Mouse (Mus musculus) hindbrain, embryonic 15.5 days (tissue): ENCODE results near the gene Plekhg3. TPM values are rescaled to one million over a fixed set of nuclear protein-coding genes. Genes with fewer than 3 reads are reported as not detected.

Source experiments
- ATAC-seq: fragments of 200-750 bp; cut with Nextera tagmentation; 2 replicates; pipeline ENCODE4 v1.8.0; 2017; ENCODE audit warnings: low read depth, moderate number of reproducible peaks, moderate TSS enrichment; ENCODE audit not compliant: low FRiP score
- H3K27ac ChIP-seq: fragments of 300-500 bp; sonication (generic); replicated peaks from 2 replicates; pipeline ENCODE4 v1.5.1; 2015; ENCODE audit warnings: mild to moderate bottlenecking, inconsistent platforms
- H3K27me3 ChIP-seq: fragments of 300-500 bp; sonication (generic); 2 replicates; pipeline ENCODE4 v1.6.1; 2015; ENCODE audit warnings: control low read depth, inconsistent platforms
- H3K36me3 ChIP-seq: fragments of 300-500 bp; sonication (generic); 2 replicates; pipeline ENCODE4 v1.6.1; 2015; ENCODE audit warnings: control low read depth, inconsistent platforms
- H3K4me1 ChIP-seq: fragments of 300-500 bp; sonication (generic); replicated peaks from 2 replicates; pipeline ENCODE4 v1.6.1; 2015; ENCODE audit warnings: control low read depth, inconsistent platforms
- H3K4me2 ChIP-seq: fragments of 300-500 bp; sonication (generic); 2 replicates; pipeline ENCODE4 v1.6.1; 2015; ENCODE audit warnings: moderate library complexity, mild to moderate bottlenecking, inconsistent platforms
- H3K4me3 ChIP-seq: fragments of 300-500 bp; sonication (generic); 2 replicates; pipeline ENCODE4 v1.5.1; 2015; ENCODE audit warnings: mild to moderate bottlenecking, inconsistent platforms
- H3K9ac ChIP-seq: fragments of 300-500 bp; sonication (generic); 2 replicates; pipeline ENCODE4 v1.6.1; 2015; ENCODE audit warnings: inconsistent platforms
- H3K9me3 ChIP-seq: fragments of 300-500 bp; sonication (generic); 2 replicates; pipeline ENCODE4 v1.6.1; 2016; ENCODE audit warnings: control low read depth, inconsistent platforms
- WGBS: fragments of 180-500 bp; shearing (Covaris S2); methylation state at CpG from one replicate; pipeline ENCODE4 v1.1.7; 2015; 5-methylcytosine and 5-hydroxymethylcytosine counted together
- polyA plus RNA-seq: library from polyadenylated mRNA; unstranded; fragments of >200 nt; fragmentation: Nextera tagmentation; extraction: Ambion mirVana; gene quantifications from 2 replicates; pipeline ENCODE4 v1.2.1, GENCODE M21; 2015

Plekhg3 gene
- polyA plus RNA-seq, 1 experiment from 2014 or later, result 2.3 TPM

DNA sequence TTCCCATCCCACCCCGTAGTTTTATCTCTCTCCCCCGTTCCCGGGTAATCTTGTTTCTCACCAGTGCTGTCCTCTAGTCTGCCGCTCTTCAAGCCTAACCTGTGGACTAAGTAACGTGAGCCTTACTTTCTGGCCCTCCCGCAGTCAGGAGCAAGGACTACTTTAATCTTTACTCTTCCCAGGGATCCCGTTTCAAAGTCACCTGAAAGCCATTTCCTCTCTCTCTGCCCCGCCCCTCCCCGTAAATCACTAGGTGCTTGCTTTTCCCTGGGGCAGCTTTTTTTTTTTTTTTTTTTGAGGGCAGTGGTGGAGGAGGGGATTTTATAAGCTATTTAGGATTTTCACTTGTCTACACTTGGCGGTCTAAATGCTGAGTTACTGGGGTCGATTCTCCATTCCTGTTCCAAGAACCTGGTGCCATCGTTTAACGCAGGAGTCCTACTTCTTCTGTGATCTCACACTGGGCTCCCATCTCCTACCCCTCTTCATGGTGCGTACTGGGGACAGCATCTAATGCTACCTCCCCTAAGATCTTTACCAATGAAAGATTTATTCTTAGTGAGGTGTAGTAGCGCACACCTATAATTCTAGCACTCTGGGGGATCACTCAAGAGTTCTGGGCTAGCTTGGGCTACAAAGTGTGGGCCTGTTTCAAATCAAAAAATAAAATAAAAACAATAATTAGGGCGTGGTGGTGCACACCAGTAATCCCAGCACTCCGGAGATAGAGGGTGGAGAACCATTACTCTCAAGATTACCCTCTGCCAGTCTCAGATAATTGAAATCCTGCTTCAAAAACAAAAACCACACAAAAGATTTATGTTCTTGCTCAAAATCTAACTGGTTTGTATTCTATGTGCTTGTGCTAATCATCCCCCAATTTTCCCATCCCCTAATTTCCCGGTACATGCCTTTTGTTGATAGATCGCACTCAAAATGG, 1.6 kb downstream of the Plekhg3 start:
- H3K36me3 ChIP-seq, result no peaks in the 10 kb centered on the region

GRCm38 (mm10) chr12:76532926-76533376, 2.3 kb downstream of the Plekhg3 start:
- H3K4me1 ChIP-seq, result peaks cover 20% of the 10 kb centered on the region
- peaks cover 45% of the 10 kb centered on the region for H3K27me3 ChIP-seq
- peak overlapping the region; percentile 88 for H3K4me2 ChIP-seq
- H3K36me3 ChIP-seq, result no peaks in the 10 kb centered on the region
- no peaks in the 10 kb centered on the region for H3K9me3 ChIP-seq
- 0 out of 2 replicates have a peak, but pooled peaks have one; percentile 10 for ATAC-seq
- H3K9ac ChIP-seq, result peak overlapping the region; percentile 22
- H3K27ac ChIP-seq, result no peak overlapping the region
- H3K4me3 ChIP-seq, result peak overlapping the region; percentile 52
- WGBS, result 1% methylated on average over 31 of the region's 31 CpGs

More for the DNA sequence above, 1.6 kb downstream of the Plekhg3 start:
- Histone ChIP-seq H3K9me3 (no peaks in the 10 kb centered on the region), H3K4me2 (peak overlapping the region; percentile 88), H3K4me1 (peaks cover 20% of the 10 kb centered on the region), H3K9ac (peak overlapping the region; percentile 22; the same call in 1 of the 2 replicates), H3K4me3 (peak overlapping the region; percentile 52), H3K27me3 (peaks cover 45% of the 10 kb centered on the region), H3K27ac (no peak overlapping the region)
- WGBS, result 4% methylated on average over 19 of the region's 19 CpGs
- ATAC-seq, result no peak

- under 1% methylated on average over 67 of the region's 74 CpGs for WGBS
- peak overlapping the region; percentile 88 for H3K4me2 ChIP-seq
- no peaks in the 10 kb centered on the region for H3K36me3 ChIP-seq
- no peak overlapping the region for H3K27ac ChIP-seq
- peaks cover 20% of the 10 kb centered on the region for H3K4me1 ChIP-seq
- peak overlapping the region; percentile 52 for H3K4me3 ChIP-seq
- no peaks in the 10 kb centered on the region for H3K9me3 ChIP-seq
- H3K27me3 ChIP-seq, result peaks cover 45% of the 10 kb centered on the region
- peak; percentile 71; the same call in 1 of the 2 replicates for ATAC-seq
- peak overlapping the region; percentile 22 for H3K9ac ChIP-seq
These were observed 2.9 kb downstream of the Plekhg3 start for GRCm38 (mm10) chr12:76533377-76534222.

DNA sequence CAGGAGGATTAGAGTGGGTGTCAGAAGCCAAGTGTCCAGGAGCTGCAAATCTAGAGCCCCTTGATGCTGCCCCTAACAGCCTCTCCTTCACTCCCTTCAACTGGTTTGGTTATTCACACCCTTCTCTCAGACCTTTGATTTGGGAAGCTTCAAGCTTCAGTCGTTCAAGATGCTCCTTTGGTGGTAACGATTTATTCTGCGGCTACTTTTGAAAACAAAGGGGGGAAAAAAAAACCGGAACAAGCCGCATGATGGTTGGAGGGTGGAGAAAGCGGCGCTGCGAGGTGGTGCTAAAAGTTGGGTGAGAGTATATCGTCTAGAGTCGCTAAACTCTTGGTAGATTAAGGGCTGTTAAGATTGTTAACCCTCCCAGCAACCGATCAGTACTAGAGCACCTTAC, 3.5 kb downstream of the Plekhg3 start:
- H3K9ac ChIP-seq, result 0 out of 2 replicates have a peak overlapping the region, but pooled peaks have one; percentile 22
- 5% methylated on average over 11 of the region's 11 CpGs for WGBS
- ATAC-seq, result no peak
- H3K27ac ChIP-seq, result no peak overlapping the region
- H3K4me3 ChIP-seq, result peak overlapping the region; percentile 52
- no peaks in the 10 kb centered on the region for H3K9me3 ChIP-seq
- H3K27me3 ChIP-seq, result peaks cover 45% of the 10 kb centered on the region
- no peaks in the 10 kb centered on the region for H3K36me3 ChIP-seq
- H3K4me1 ChIP-seq, result peaks cover 20% of the 10 kb centered on the region
- peak overlapping the region; percentile 88 for H3K4me2 ChIP-seq

DNA sequence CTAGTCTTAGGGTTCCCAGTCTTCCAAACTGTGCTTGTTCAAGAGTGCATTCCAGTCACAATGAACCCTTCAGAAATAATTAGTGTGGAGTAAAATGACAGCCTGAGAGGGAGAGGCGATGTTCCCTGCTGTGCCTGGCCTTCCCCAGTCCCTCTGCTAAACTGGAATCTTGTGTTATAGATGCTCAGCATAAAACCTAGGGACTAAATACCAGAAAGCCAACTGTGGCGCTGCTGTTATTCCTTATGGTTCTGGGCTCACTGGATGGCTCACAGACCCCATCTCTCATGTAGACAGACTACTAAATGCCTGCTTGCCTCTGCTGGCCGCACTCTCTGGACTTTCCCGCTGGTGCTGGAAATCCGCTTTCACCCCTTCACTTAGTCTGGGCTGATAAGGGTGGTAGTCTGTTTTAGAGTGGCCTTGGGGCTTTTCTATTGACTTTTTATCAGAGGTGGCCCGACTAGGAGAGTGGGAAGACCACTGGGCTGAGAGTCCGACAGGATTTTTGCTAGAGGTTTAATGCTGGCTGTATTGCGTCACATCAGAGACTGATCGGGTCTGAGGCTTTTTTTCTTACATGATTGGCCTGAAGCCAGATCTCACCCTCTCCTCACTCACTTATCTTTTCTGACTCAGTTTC, 4.1 kb downstream of the Plekhg3 start:
- H3K4me2 ChIP-seq, result peak overlapping the region; percentile 88
- H3K9me3 ChIP-seq, result no peaks in the 10 kb centered on the region
- H3K36me3 ChIP-seq, result no peaks in the 10 kb centered on the region
- peak overlapping the region; percentile 52 for H3K4me3 ChIP-seq
- 23% methylated on average over 9 of the region's 9 CpGs for WGBS
- H3K27ac ChIP-seq, result no peak overlapping the region
- peaks cover 45% of the 10 kb centered on the region for H3K27me3 ChIP-seq
- peaks cover 20% of the 10 kb centered on the region for H3K4me1 ChIP-seq
- no peak for ATAC-seq
- H3K9ac ChIP-seq, result no peak overlapping the region

- peak overlapping the region; percentile 5; the same call in 1 of the 2 replicates for H3K4me2 ChIP-seq
- peaks cover 42% of the 10 kb centered on the region for H3K27me3 ChIP-seq
- H3K4me1 ChIP-seq, result peaks cover 20% of the 10 kb centered on the region
- ATAC-seq, result no peak
- WGBS, result 62% methylated on average over 8 of the region's 9 CpGs
- no peak overlapping the region for H3K4me3 ChIP-seq
- H3K27ac ChIP-seq, result no peak overlapping the region
- no peaks in the 10 kb centered on the region for H3K36me3 ChIP-seq
- no peaks in the 10 kb centered on the region for H3K9me3 ChIP-seq
- H3K9ac ChIP-seq, result no peak overlapping the region
These were observed 4.8 kb downstream of the Plekhg3 start for GRCm38 (mm10) chr12:76535471-76535900.

GRCm38 (mm10) chr12:76536591-76537153, 6.0 kb downstream of the Plekhg3 start:
- WGBS, result 85% methylated on average over 8 of the region's 8 CpGs
- Histone ChIP-seq H3K4me1 (peaks cover 20% of the 10 kb centered on the region), H3K4me3 (no peak overlapping the region), H3K27ac (no peak overlapping the region), H3K9me3 (no peaks in the 10 kb centered on the region), H3K4me2 (no peak overlapping the region), H3K27me3 (peaks cover 30% of the 10 kb centered on the region), H3K36me3 (no peaks in the 10 kb centered on the region), H3K9ac (no peak overlapping the region)
- no peak for ATAC-seq

GRCm38 (mm10) chr12:76537434-76537833, 6.7 kb downstream of the Plekhg3 start:
- no peak overlapping the region for H3K9ac ChIP-seq
- H3K4me3 ChIP-seq, result no peak overlapping the region
- H3K27ac ChIP-seq, result no peak overlapping the region
- ATAC-seq, result no peak
- no peaks in the 10 kb centered on the region for H3K36me3 ChIP-seq
- H3K27me3 ChIP-seq, result peaks cover 23% of the 10 kb centered on the region
- no peak overlapping the region for H3K4me2 ChIP-seq
- 92% methylated on average over 8 of the region's 8 CpGs for WGBS
- peaks cover 20% of the 10 kb centered on the region for H3K4me1 ChIP-seq
- H3K9me3 ChIP-seq, result no peaks in the 10 kb centered on the region

- 94% methylated on average over 3 of the region's 3 CpGs for WGBS
- Histone ChIP-seq H3K27ac (no peak overlapping the region), H3K9ac (no peak overlapping the region), H3K4me2 (no peak overlapping the region), H3K36me3 (no peaks in the 10 kb centered on the region), H3K4me3 (no peak overlapping the region), H3K27me3 (peaks cover 10% of the 10 kb centered on the region), H3K4me1 (no peaks in the 10 kb centered on the region), H3K9me3 (no peaks in the 10 kb centered on the region)
- ATAC-seq, result no peak
These were observed 9.5 kb downstream of the Plekhg3 start for GRCm38 (mm10) chr12:76540169-76540568.

DNA sequence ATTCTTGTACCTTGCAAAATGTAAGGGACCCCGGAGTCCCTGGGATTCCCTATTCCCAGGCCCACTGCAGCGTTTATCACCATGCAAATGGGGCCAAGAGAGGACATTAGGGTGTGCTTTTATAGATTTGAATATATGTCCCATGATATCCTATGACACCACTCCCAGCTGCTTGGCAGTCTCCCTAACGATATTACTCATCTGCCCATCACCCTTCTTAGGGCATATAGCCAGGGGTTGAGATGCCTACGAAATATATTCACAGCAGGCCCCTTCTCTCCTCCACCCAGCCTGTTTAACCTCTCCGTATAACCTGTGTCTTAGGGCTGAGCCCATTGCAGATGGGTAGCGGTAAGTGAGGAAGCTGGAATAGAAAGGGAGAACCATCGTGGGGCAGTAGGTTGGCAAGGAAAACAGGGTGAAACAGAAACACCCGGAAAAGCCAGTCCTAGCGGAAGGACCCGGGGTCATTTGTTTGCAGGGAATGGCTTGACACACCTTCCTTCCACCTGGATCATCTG, 10.1 kb downstream of the Plekhg3 start:
- Histone ChIP-seq H3K9ac (no peak overlapping the region), H3K9me3 (no peaks in the 10 kb centered on the region), H3K27ac (no peak overlapping the region), H3K4me2 (no peak overlapping the region), H3K36me3 (no peaks in the 10 kb centered on the region), H3K4me3 (no peak overlapping the region), H3K27me3 (peaks cover 7% of the 10 kb centered on the region), H3K4me1 (no peaks in the 10 kb centered on the region)
- 79% methylated on average over 10 of the region's 10 CpGs for WGBS
- ATAC-seq, result no peak

DNA sequence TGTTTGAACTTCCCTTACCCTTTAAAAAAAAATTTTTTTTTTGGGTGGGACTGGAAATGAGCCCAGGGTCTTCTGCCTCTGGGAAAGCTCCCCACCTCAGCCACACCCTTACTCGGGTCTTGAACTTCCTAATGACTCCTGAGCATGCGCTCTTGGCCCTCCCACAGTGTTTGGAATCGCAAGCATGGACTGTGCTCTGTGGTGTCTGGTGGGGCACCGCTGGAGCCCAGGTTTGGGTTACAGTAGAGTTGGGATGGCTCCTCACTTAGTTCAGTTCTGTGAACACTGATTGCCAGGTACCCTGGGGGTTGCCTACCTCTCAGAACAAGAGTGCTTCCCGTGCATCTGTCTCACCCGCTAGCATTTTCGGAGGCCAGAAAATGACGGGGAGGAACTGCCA, 10.8 kb downstream of the Plekhg3 start:
- 31% methylated on average over 8 of the region's 8 CpGs for WGBS
- Histone ChIP-seq H3K4me3 (no peak overlapping the region), H3K9ac (no peak overlapping the region), H3K27ac (no peak overlapping the region), H3K27me3 (peaks cover 10% of the 10 kb centered on the region; the same call in 1 of the 2 replicates), H3K9me3 (no peaks in the 10 kb centered on the region), H3K36me3 (no peaks in the 10 kb centered on the region), H3K4me1 (peaks cover 7% of the 10 kb centered on the region), H3K4me2 (no peak overlapping the region)
- ATAC-seq, result no peak
